Mouse (Mus musculus) liver, embryonic 14 days (tissue): ENCODE measurements around the gene Rgs7. TPM values are rescaled to one million over a fixed set of nuclear protein-coding genes. Genes with fewer than 3 reads are reported as not detected.

ENCODE experiments used
- polyA plus RNA-seq: library from polyadenylated mRNA; depleted of rRNA; stranded (reverse); fragments of >200 nt; gene quantifications from 2 replicates; pipeline ENCODE4 v1.2.3, GENCODE M21; 2012; rRNA removed

Gene Rgs7
- 0.01 and 0.02 TPM in 2 replicates for polyA plus RNA-seq

GRCm38 (mm10) chr1:175491861-175492682, at the start of gene Rgs7:
Gene Rgs7, minus strand, starts transcription at chr1:175492500.

Other genes starting within 250 kb of the Rgs7 start
- 5.0 and 6.5 TPM in 2 replicates for gene Kmo, start 127.9 kb upstream of the Rgs7 start, polyA plus RNA-seq
- 63.0 and 66.7 TPM in 2 replicates for gene Fh1, start 133.1 kb upstream of the Rgs7 start, polyA plus RNA-seq
- 0.60 and 0.61 TPM in 2 replicates for gene Opn3, start 200.3 kb upstream of the Rgs7 start, polyA plus RNA-seq
- 1.2 and 1.5 TPM in 2 replicates for gene Chml, start 200.4 kb upstream of the Rgs7 start, polyA plus RNA-seq
- gene Wdr64, start 206.1 kb upstream of the Rgs7 start, polyA plus RNA-seq: not detected in 2 replicates